Mouse (Mus musculus) lung, embryonic 16.5 days (tissue): Measurements from ENCODE around the gene Spire2. TPM values are rescaled to one million over a fixed set of nuclear protein-coding genes. Genes with fewer than 3 reads are reported as not detected.
"Not testable (repeated sequence)": the region's sequence is repeated elsewhere in the genome, so short reads cannot be mapped to it uniquely, and the experiment has no call there.

Source experiments
- ATAC-seq: fragments of 200-750 bp; cut with Nextera tagmentation; 2 replicates; pipeline ENCODE4 v1.8.0; 2017; ENCODE audit warnings: low read depth, mild to moderate bottlenecking, moderate library complexity
- H3K27ac ChIP-seq: fragments of 300-500 bp; sonication (generic); 2 replicates; pipeline ENCODE4 v1.5.1; 2014; ENCODE audit warnings: mild to moderate bottlenecking, control low read depth, low read length
- H3K27me3 ChIP-seq: fragments of 300-500 bp; sonication (generic); 2 replicates; pipeline ENCODE4 v1.6.1; 2014; ENCODE audit warnings: low read depth, low read length, mixed read lengths; ENCODE audit not compliant: control insufficient read depth, insufficient read depth
- H3K36me3 ChIP-seq: fragments of 300-500 bp; sonication (generic); 2 replicates; pipeline ENCODE4 v1.6.1; 2014; ENCODE audit warnings: low read length; ENCODE audit not compliant: control insufficient read depth, insufficient read depth
- H3K4me1 ChIP-seq: fragments of 300-500 bp; sonication (generic); replicated peaks from 2 replicates; pipeline ENCODE4 v1.6.1; 2014; ENCODE audit warnings: low read length, mixed read lengths; ENCODE audit not compliant: control insufficient read depth, insufficient read depth
- H3K4me2 ChIP-seq: fragments of 300-500 bp; sonication (generic); 2 replicates; pipeline ENCODE4 v1.6.1; 2014; ENCODE audit warnings: low read depth, low read length, control low read depth
- H3K4me3 ChIP-seq: fragments of 300-500 bp; sonication (generic); 2 replicates; pipeline ENCODE4 v1.5.1; 2014; ENCODE audit warnings: mild to moderate bottlenecking, low read length, control low read depth
- H3K9ac ChIP-seq: fragments of 300-500 bp; sonication (generic); 2 replicates; pipeline ENCODE4 v1.6.1; 2014; ENCODE audit warnings: low read length, control low read depth
- H3K9me3 ChIP-seq: fragments of 300-500 bp; sonication (generic); 2 replicates; pipeline ENCODE4 v1.6.1; 2016; ENCODE audit warnings: low read length; ENCODE audit not compliant: control insufficient read depth
- WGBS: fragments of 180-500 bp; shearing (Covaris S2); extraction: QIAGEN DNeasy Blood & Tissue Kit; methylation state at CpG from one replicate; pipeline ENCODE4 v1.1.7; 2014; 5-methylcytosine and 5-hydroxymethylcytosine counted together
- polyA plus RNA-seq: library from polyadenylated mRNA; unstranded; fragments of >200 nt; fragmentation: Nextera tagmentation; extraction: Ambion mirVana; gene quantifications from 2 replicates; pipeline ENCODE4 v1.2.1, GENCODE M21; 2015

Gene Spire2
- polyA plus RNA-seq, 1 experiment from 2014 or later: 1.2 TPM

GRCm38 (mm10) chr8:123408586-123409544 lies 76.4 kb downstream of the Spire2 start:
- Histone ChIP-seq H3K4me1 (no peaks in the 10 kb centered on the region), H3K4me2 (no peak overlapping the region), H3K27ac (no peak overlapping the region), H3K4me3 (no peak overlapping the region), H3K27me3 (peaks cover 52% of the 10 kb centered on the region), H3K9ac (no peak overlapping the region), H3K9me3 (no peaks in the 10 kb centered on the region), H3K36me3 (no peaks in the 10 kb centered on the region)
- no peak for ATAC-seq
- WGBS: 67% methylated on average over 9 of the region's 9 CpGs

- Histone ChIP-seq H3K27ac (no peak overlapping the region), H3K27me3 (peaks cover 53% of the 10 kb centered on the region)
- WGBS: 60% methylated on average over 8 of the region's 8 CpGs
Observed at GRCm38 (mm10) chr8:123410049-123410587, 77.6 kb downstream of the Spire2 start.

GRCm38 (mm10) chr8:123410788-123411187 lies 78.3 kb downstream of the Spire2 start:
- H3K4me1 ChIP-seq: no peaks in the 10 kb centered on the region
- no peak overlapping the region for H3K4me3 ChIP-seq
- peaks cover 53% of the 10 kb centered on the region for H3K27me3 ChIP-seq
- 15% methylated on average over 11 of the region's 11 CpGs for WGBS
- no peaks in the 10 kb centered on the region for H3K9me3 ChIP-seq
- no peak overlapping the region for H3K9ac ChIP-seq
- no peak for ATAC-seq
- H3K4me2 ChIP-seq: no peak overlapping the region
- no peak overlapping the region for H3K27ac ChIP-seq
- no peaks in the 10 kb centered on the region for H3K36me3 ChIP-seq

More at GRCm38 (mm10) chr8:123410049-123410587, 77.6 kb downstream of the Spire2 start:
- H3K36me3 ChIP-seq: no peaks in the 10 kb centered on the region
- H3K4me1 ChIP-seq: no peaks in the 10 kb centered on the region
- no peak for ATAC-seq
- no peak overlapping the region for H3K9ac ChIP-seq
- no peak overlapping the region for H3K4me3 ChIP-seq
- no peak overlapping the region for H3K4me2 ChIP-seq
- no peaks in the 10 kb centered on the region for H3K9me3 ChIP-seq

- Histone ChIP-seq H3K9ac (no peak within 1 kb of the TSS), H3K36me3 (no peaks in the 10 kb centered on the region), H3K4me3 (peak within 1 kb of the TSS; percentile 16), H3K9me3 (no peaks in the 10 kb centered on the region), H3K27ac (no peak within 1 kb of the TSS), H3K4me1 (no peaks in the 10 kb centered on the region), H3K4me2 (peak within 1 kb of the TSS; percentile 38), H3K27me3 (peaks cover 53% of the 10 kb centered on the region)
- under 1% methylated on average over 28 of the region's 29 CpGs for WGBS
- ATAC-seq: peak; percentile 55
Observed at GRCm38 (mm10) chr8:123411246-123411645, 78.7 kb downstream of the Spire2 start, which contains the start of gene Tubb3. Tubb3 (plus strand) TSS chr8:123411424.

GRCm38 (mm10) chr8:123411781-123412327 lies 79.3 kb downstream of the Spire2 start:
- ATAC-seq: no peak
- no peaks in the 10 kb centered on the region for H3K36me3 ChIP-seq
- no peaks in the 10 kb centered on the region for H3K4me1 ChIP-seq
- H3K4me3 ChIP-seq: peak overlapping the region; percentile 16
- 12% methylated on average over 16 of the region's 16 CpGs for WGBS
- H3K9ac ChIP-seq: no peak overlapping the region
- peaks cover 53% of the 10 kb centered on the region for H3K27me3 ChIP-seq
- H3K9me3 ChIP-seq: no peaks in the 10 kb centered on the region
- peak overlapping the region; percentile 38 for H3K4me2 ChIP-seq
- H3K27ac ChIP-seq: no peak overlapping the region

- H3K27me3 ChIP-seq: peaks cover 51% of the 10 kb centered on the region
- no peaks in the 10 kb centered on the region for H3K4me1 ChIP-seq
- no peak overlapping the region for H3K27ac ChIP-seq
- H3K9me3 ChIP-seq: no peaks in the 10 kb centered on the region
- H3K9ac ChIP-seq: no peak overlapping the region
- no peak overlapping the region for H3K4me2 ChIP-seq
- H3K36me3 ChIP-seq: no peaks in the 10 kb centered on the region
- WGBS: 2% methylated on average over 12 of the region's 12 CpGs
- no peak for ATAC-seq
- H3K4me3 ChIP-seq: no peak overlapping the region
Observed at GRCm38 (mm10) chr8:123412560-123413170, 80.2 kb downstream of the Spire2 start.

- H3K27ac ChIP-seq: no peak overlapping the region
- no peak overlapping the region for H3K9ac ChIP-seq
- no peak for ATAC-seq
- H3K9me3 ChIP-seq: no peaks in the 10 kb centered on the region
- H3K36me3 ChIP-seq: no peaks in the 10 kb centered on the region
- no peak overlapping the region for H3K4me3 ChIP-seq
- no peaks in the 10 kb centered on the region for H3K4me1 ChIP-seq
- H3K4me2 ChIP-seq: no peak overlapping the region
- H3K27me3 ChIP-seq: peaks cover 45% of the 10 kb centered on the region
- 11% methylated on average over 9 of the region's 9 CpGs for WGBS
Observed at GRCm38 (mm10) chr8:123414255-123414654, 81.7 kb downstream of the Spire2 start.

GRCm38 (mm10) chr8:123414997-123415696 lies 82.6 kb downstream of the Spire2 start:
- peaks cover 38% of the 10 kb centered on the region for H3K27me3 ChIP-seq
- WGBS: 75% methylated on average over 5 of the region's 5 CpGs
- not testable (repeated sequence) for H3K9me3 ChIP-seq, ATAC-seq, H3K4me2 ChIP-seq, H3K36me3 ChIP-seq, H3K27ac ChIP-seq, H3K4me1 ChIP-seq, H3K9ac ChIP-seq, H3K4me3 ChIP-seq
